In the genomic region with DNA sequence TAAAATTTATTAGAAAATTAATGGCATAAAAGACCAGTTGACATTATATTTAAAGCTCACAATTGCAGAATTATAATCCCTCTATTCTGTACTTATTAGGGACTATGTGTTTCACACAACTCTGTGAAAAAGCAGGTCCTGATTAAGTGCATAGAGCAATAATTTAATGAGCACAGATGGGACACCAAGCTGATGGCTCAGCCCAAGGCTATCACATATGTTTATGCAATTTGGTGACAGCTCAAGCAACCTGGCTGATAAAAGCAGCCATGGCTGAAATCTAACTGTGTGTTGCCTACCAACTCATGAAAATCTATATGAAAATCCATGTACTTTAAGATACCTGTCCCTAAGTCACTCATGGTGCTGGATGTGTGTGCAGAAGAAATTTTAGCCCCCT, we compare ENCODE assay signal across 26 mouse cellular contexts. TPM values are rescaled to one million over a fixed set of nuclear protein-coding genes. Genes with fewer than 3 reads are reported as not detected.
DNase-seq lines count a peak whose midpoint lies in the region; ATAC-seq lines count a peak whose summit lies in the region.
"Had no signal": no experiment of that assay in that cellular context is flagged by ENCODE, and none has a peak within 500 bp of the region (broad histone marks: within the 10 kb centered on the region; RNA-seq: fewer than 3 reads in every experiment).

No protein-coding gene starts in this region.

- no peaks in the 10 kb centered on the region for H3K4me1 ChIP-seq in forebrain, embryonic 11.5 days (replicated peaks; ENCODE audit: control insufficient read depth, insufficient read depth, low read length)
- no peaks in the 10 kb centered on the region for H3K4me1 ChIP-seq in forebrain, embryonic 12.5 days
- H3K4me1 ChIP-seq: embryonic facial prominence, embryonic 12.5 days; heart, embryonic 13.5 days; kidney, embryonic 15.5 days; limb, embryonic 15.5 days had no signal

- H3K27ac ChIP-seq in forebrain, embryonic 11.5 days (ENCODE audit: low read depth, low read length), result no peak overlapping the region
- no peak overlapping the region for H3K27ac ChIP-seq in forebrain, embryonic 12.5 days
- H3K27ac ChIP-seq: embryonic facial prominence, embryonic 12.5 days; heart, adult 2 months; heart, embryonic 13.5 days; kidney, embryonic 15.5 days; limb, embryonic 15.5 days; liver, embryonic 14.5 days had no signal

- H3K27me3 ChIP-seq in forebrain, embryonic 11.5 days (ENCODE audit: control insufficient read depth, insufficient read depth, low read length), result no peaks in the 10 kb centered on the region
- H3K27me3 ChIP-seq in forebrain, embryonic 12.5 days, result no peaks in the 10 kb centered on the region
- H3K27me3 ChIP-seq: CH12.LX; embryonic facial prominence, embryonic 12.5 days; heart, embryonic 13.5 days; kidney, embryonic 15.5 days; limb, embryonic 15.5 days had no signal

- H3K36me3 ChIP-seq in forebrain, embryonic 11.5 days (ENCODE audit: control insufficient read depth, insufficient read depth, low read length), result no peaks in the 10 kb centered on the region
- H3K36me3 ChIP-seq in forebrain, embryonic 12.5 days (replicated peaks), result no peaks in the 10 kb centered on the region
- H3K36me3 ChIP-seq: embryonic facial prominence, embryonic 12.5 days; G1E; heart, embryonic 13.5 days; kidney, embryonic 15.5 days; limb, embryonic 15.5 days had no signal

- no peak overlapping the region for H3K4me3 ChIP-seq in forebrain, embryonic 11.5 days (ENCODE audit: low read depth, low read length)
- no peak overlapping the region for H3K4me3 ChIP-seq in forebrain, embryonic 12.5 days (replicated peaks)
- H3K4me3 ChIP-seq: embryonic facial prominence, embryonic 12.5 days; heart, adult 2 months; heart, embryonic 13.5 days; kidney, embryonic 15.5 days; limb, embryonic 15.5 days had no signal

- no peaks in the 10 kb centered on the region for H3K9me3 ChIP-seq in forebrain, embryonic 11.5 days (ENCODE audit: control insufficient read depth, low read length)
- no peaks in the 10 kb centered on the region for H3K9me3 ChIP-seq in forebrain, embryonic 12.5 days
- H3K9me3 ChIP-seq: embryonic facial prominence, embryonic 12.5 days; G1E; heart, embryonic 13.5 days; kidney, embryonic 15.5 days; limb, embryonic 15.5 days had no signal

- H3K4me2 ChIP-seq in forebrain, embryonic 11.5 days (ENCODE audit: low read depth, low read length, severe bottlenecking), result no peak overlapping the region
- no peak overlapping the region for H3K4me2 ChIP-seq in forebrain, embryonic 12.5 days
- H3K4me2 ChIP-seq: embryonic facial prominence, embryonic 12.5 days; heart, embryonic 13.5 days; kidney, embryonic 15.5 days; limb, embryonic 15.5 days; lung, embryonic 14.5 days had no signal

- no peak for DNase-seq in forebrain, embryonic 11.5 days (ENCODE audit: low spot score)
- DNase-seq in layer of hippocampus, adult 9-11 months, result peak; percentile 1
- no peak for DNase-seq in layer of hippocampus, adult 11-12 months (ENCODE audit: low spot score)
- peak; percentile 1 for DNase-seq in retina, postnatal 1 day
- no peak for DNase-seq in retina, embryonic 14.5 days (ENCODE audit: low spot score)
- DNase-seq in natural killer cell, adult 2 months (ENCODE audit: low spot score in 2 of 2), result no peak
- DNase-seq: adrenal gland, postnatal 36 days; B cell, adult 2 months; gastrocnemius, postnatal 36 days; heart, adult 2 months; heart, postnatal 14 days; kidney, adult 11 months; kidney, postnatal 36 days; left cerebral cortex, postnatal 4 days; lung, embryonic 14.5 days; right cerebral cortex, postnatal 4 days; thymus, postnatal 25 days had no signal

- ATAC-seq in forebrain, embryonic 11.5 days (replicated peaks; ENCODE audit: low FRiP score), result 0 out of 2 replicates have a peak, but pooled peaks have one; percentile 36
- ATAC-seq in forebrain, embryonic 12.5 days (ENCODE audit: low FRiP score), result no peak
- ATAC-seq: Patski had no signal

- H3K9ac ChIP-seq in forebrain, embryonic 11.5 days (ENCODE audit: low read length), result no peak overlapping the region
- H3K9ac ChIP-seq in forebrain, embryonic 12.5 days, result no peak overlapping the region
- H3K9ac ChIP-seq: embryonic facial prominence, embryonic 12.5 days; heart, embryonic 13.5 days; kidney, embryonic 15.5 days; limb, embryonic 15.5 days; liver, embryonic 14.5 days; lung, embryonic 14.5 days had no signal

RNA-seq across cellular contexts. Expression of gene Epha6, which starts 46.4 kb away (rescaled TPM):
- polyA plus RNA-seq in forebrain, embryonic 11.5 days (2014; fragmentation: Nextera tagmentation; extraction: Ambion mirVana), result 0.68 TPM in 2 replicates
- polyA plus RNA-seq in forebrain, embryonic 12.5 days (2016; fragmentation: Nextera tagmentation; extraction: Ambion mirVana), result 0.96 and 1.3 TPM in 2 replicates
- polyA plus RNA-seq: G1E; heart, embryonic 13.5 days; liver, embryonic 14.5 days; lung, embryonic 14.5 days had no signal

Comparison
In these comparisons a context has a peak if more than half of its experiments do, and no peak if none do; other contexts are left out.
1. DNase-seq: peak in layer of hippocampus, adult 9-11 months (single experiment) and retina, postnatal 1 day (single experiment); none in forebrain, embryonic 11.5 days (single experiment), layer of hippocampus, adult 11-12 months (single experiment), retina, embryonic 14.5 days (single experiment) and natural killer cell, adult 2 months (0 of 2).